Mouse (Mus musculus): ENCODE measurements around the gene Oaf.

- no peak for TF ChIP-seq CTCF (IDR thresholded peaks at IDR 0.05; ENCODE audit: borderline replicate concordance, extremely low read depth, insufficient read depth, insufficient read length)
- no peak for TF ChIP-seq POLR2A (IDR thresholded peaks at IDR 0.05; ENCODE audit: borderline replicate concordance, extremely low read depth, insufficient read depth, insufficient read length, poor library complexity, severe bottlenecking)
Observed at GRCm38 (mm10) chr9:43242432-43242831, 2.7 kb upstream of the Oaf start.
